Comparison of ENCODE assay signal across 33 mouse cellular contexts in genomic region chr13:58622647-58623046, GRCm38 (mm10). TPM values are rescaled to one million over a fixed set of nuclear protein-coding genes. Genes with fewer than 3 reads are reported as not detected.
DNase-seq lines count a peak whose midpoint lies in the region; ATAC-seq and TF ChIP-seq lines count a peak whose summit lies in the region.
"Had no signal": no experiment of that assay in that cellular context is flagged by ENCODE, and none has a peak within 500 bp of the region (broad histone marks: within the 10 kb centered on the region; RNA-seq: fewer than 3 reads in every experiment).

No protein-coding gene starts in this region.

- H3K36me3 ChIP-seq in testis, adult 2 months (ENCODE audit: control insufficient read depth, insufficient read depth, low read length) = no peaks in the 10 kb centered on the region
- no peaks in the 10 kb centered on the region for H3K36me3 ChIP-seq in stomach, postnatal 0 days (ENCODE audit: control insufficient read depth, insufficient read depth, low read length)
- H3K36me3 ChIP-seq: forebrain, embryonic 15.5 days; G1E; hindbrain, embryonic 10.5 days; limb, embryonic 13.5 days; lung, embryonic 15.5 days; midbrain, embryonic 15.5 days had no signal

- H3K27me3 ChIP-seq in testis, adult 2 months (ENCODE audit: control insufficient read depth, insufficient read depth, low read length) = no peaks in the 10 kb centered on the region
- H3K27me3 ChIP-seq in stomach, postnatal 0 days (ENCODE audit: control insufficient read depth, insufficient read depth, low read length) = no peaks in the 10 kb centered on the region
- H3K27me3 ChIP-seq: forebrain, embryonic 15.5 days; limb, embryonic 13.5 days; lung, embryonic 15.5 days; midbrain, embryonic 15.5 days had no signal

- no peak overlapping the region for H3K27ac ChIP-seq in testis, adult 2 months (ENCODE audit: control insufficient read depth, insufficient read depth, low read depth, low read length)
- no peak overlapping the region for H3K27ac ChIP-seq in stomach, postnatal 0 days (replicated peaks)
- H3K27ac ChIP-seq: forebrain, embryonic 15.5 days; gastrocnemius, adult 2 months; hindbrain, embryonic 10.5 days; layer of hippocampus, adult 2 months; left cerebral cortex, adult 2 months; limb, embryonic 13.5 days; lung, embryonic 15.5 days; midbrain, embryonic 15.5 days had no signal

- no peak overlapping the region for H3K9ac ChIP-seq in stomach, postnatal 0 days (ENCODE audit: low read length)
- H3K9ac ChIP-seq: forebrain, embryonic 15.5 days; limb, embryonic 13.5 days; lung, embryonic 15.5 days; midbrain, embryonic 15.5 days had no signal

- H3K4me3 ChIP-seq in testis, adult 2 months (ENCODE audit: control insufficient read depth, low read depth, low read length) = peak overlapping the region; percentile 58
- no peak overlapping the region for H3K4me3 ChIP-seq in stomach, postnatal 0 days (ENCODE audit: low read depth, low read length)
- H3K4me3 ChIP-seq: forebrain, embryonic 15.5 days; gastrocnemius, adult 2 months; hindbrain, embryonic 10.5 days; layer of hippocampus, adult 2 months; left cerebral cortex, adult 2 months; limb, embryonic 13.5 days; lung, embryonic 15.5 days; midbrain, embryonic 15.5 days had no signal

- WGBS in stomach, postnatal 0 days = 25% methylated on average over 8 of the region's 8 CpGs

- TF ChIP-seq EP300 in stomach, postnatal 0 days (optimal IDR thresholded peaks at IDR 0.05) = no peak

- no peak for TF ChIP-seq CTCF in testis, adult 2 months (IDR thresholded peaks at IDR 0.05; ENCODE audit: control insufficient read depth, insufficient read depth, insufficient replicate concordance, low read depth, low read length)
- no peak for TF ChIP-seq CTCF in stomach, postnatal 0 days (IDR thresholded peaks at IDR 0.05; ENCODE audit: low read depth)

- DNase-seq in CD4-positive, CD25-positive, alpha-beta regulatory T cell, adult 2 months (ENCODE audit: low read depth, low spot score) = peak; percentile 3
- no peak for DNase-seq in testis, postnatal 10 days (ENCODE audit: low spot score)
- peak; percentile 26 for DNase-seq in induced T-regulatory cell, adult 2 months (ENCODE audit: low read depth)
- peak; percentile 35 for DNase-seq in stomach, postnatal 0 days (ENCODE audit: low spot score)
- DNase-seq in right cerebral cortex, adult 2 months (ENCODE audit: low spot score in 2 of 2) = no peak
- DNase-seq: adrenal gland, postnatal 25 days; cerebellum, adult 11-12 months; cerebellum, adult 9-11 months; gastrocnemius, adult 2 months; heart, postnatal 14 days; kidney, adult 11 months; kidney, postnatal 36 days; lung, postnatal 36 days; right cerebral cortex, adult 18-20 months; thymus, postnatal 25 days had no signal

- no peaks in the 10 kb centered on the region for H3K9me3 ChIP-seq in stomach, postnatal 0 days (ENCODE audit: control insufficient read depth, low read length)
- H3K9me3 ChIP-seq: forebrain, embryonic 15.5 days; G1E; hindbrain, embryonic 10.5 days; limb, embryonic 13.5 days; lung, embryonic 15.5 days; midbrain, embryonic 15.5 days had no signal

- ATAC-seq in CD4-positive, CD25-positive, alpha-beta regulatory T cell, adult 4 months = no peak
- peak; percentile 83 for ATAC-seq in stomach, postnatal 0 days (ENCODE audit: low FRiP score, low TSS enrichment)
- no peak for ATAC-seq in frontal cortex, adult (ENCODE audit: low TSS enrichment)
- ATAC-seq: forebrain, embryonic 15.5 days; hindbrain, embryonic 16.5 days; midbrain, embryonic 15.5 days had no signal

- TF ChIP-seq POLR2A in testis, adult 2 months (IDR thresholded peaks at IDR 0.05; ENCODE audit: control insufficient read depth, low read depth, low read length) = no peak

- no peaks in the 10 kb centered on the region for H3K4me1 ChIP-seq in testis, adult 2 months (ENCODE audit: control insufficient read depth, insufficient read depth, low read length)
- no peaks in the 10 kb centered on the region for H3K4me1 ChIP-seq in stomach, postnatal 0 days (replicated peaks; ENCODE audit: control insufficient read depth, insufficient read depth)
- H3K4me1 ChIP-seq: forebrain, embryonic 15.5 days; hindbrain, embryonic 10.5 days; limb, embryonic 13.5 days; lung, embryonic 15.5 days; midbrain, embryonic 15.5 days had no signal

- H3K4me2 ChIP-seq in stomach, postnatal 0 days (replicated peaks; ENCODE audit: low read depth) = no peak overlapping the region
- H3K4me2 ChIP-seq: forebrain, embryonic 15.5 days; limb, embryonic 13.5 days; liver, embryonic 11.5 days; lung, embryonic 15.5 days; midbrain, embryonic 15.5 days had no signal

RNA-seq across cellular contexts. Expression of gene Slc28a3, which starts 12.0 kb away (rescaled TPM):
- polyA plus RNA-seq in CD4-positive, CD25-positive, alpha-beta regulatory T cell, adult 4 months (2017; shearing (Covaris generic)) = under 1 TPM in 1 of 2 experiments, not detected in 1; 0.63 TPM
- 1.5 and 2.0 TPM in 2 replicates for polyA plus RNA-seq in testis, adult 2 months (2012; rRNA removed)
- 5.8 and 6.9 TPM in 2 replicates for polyA plus RNA-seq in stomach, postnatal 0 days (2015; fragmentation: Nextera tagmentation; extraction: Ambion mirVana)
- polyA plus RNA-seq: cortical plate, adult 2 months; embryonic facial prominence, embryonic 11.5 days; forebrain, embryonic 15.5 days; G1E; heart, embryonic 14.5 days; hindbrain, embryonic 10.5 days; kidney, embryonic 16.5 days; lung, embryonic 15.5 days; neural tube, embryonic 11.5 days had no signal

Comparison
In these comparisons a context has a peak if more than half of its experiments do, and no peak if none do; other contexts are left out.
1. DNase-seq: peak in CD4-positive, CD25-positive, alpha-beta regulatory T cell, adult 2 months (single experiment), induced T-regulatory cell, adult 2 months (single experiment) and stomach, postnatal 0 days (single experiment); none in testis, postnatal 10 days (single experiment) and right cerebral cortex, adult 2 months (0 of 2).